Mouse (Mus musculus) urinary bladder, postnatal 25 days (tissue): Measurements from ENCODE around the gene Armc2.

Experiments
- DNase-seq: peaks from one replicate; pipeline ENCODE4 v3.0.0; 2022; ENCODE audit warnings: low spot score

Armc2 gene

DNA sequence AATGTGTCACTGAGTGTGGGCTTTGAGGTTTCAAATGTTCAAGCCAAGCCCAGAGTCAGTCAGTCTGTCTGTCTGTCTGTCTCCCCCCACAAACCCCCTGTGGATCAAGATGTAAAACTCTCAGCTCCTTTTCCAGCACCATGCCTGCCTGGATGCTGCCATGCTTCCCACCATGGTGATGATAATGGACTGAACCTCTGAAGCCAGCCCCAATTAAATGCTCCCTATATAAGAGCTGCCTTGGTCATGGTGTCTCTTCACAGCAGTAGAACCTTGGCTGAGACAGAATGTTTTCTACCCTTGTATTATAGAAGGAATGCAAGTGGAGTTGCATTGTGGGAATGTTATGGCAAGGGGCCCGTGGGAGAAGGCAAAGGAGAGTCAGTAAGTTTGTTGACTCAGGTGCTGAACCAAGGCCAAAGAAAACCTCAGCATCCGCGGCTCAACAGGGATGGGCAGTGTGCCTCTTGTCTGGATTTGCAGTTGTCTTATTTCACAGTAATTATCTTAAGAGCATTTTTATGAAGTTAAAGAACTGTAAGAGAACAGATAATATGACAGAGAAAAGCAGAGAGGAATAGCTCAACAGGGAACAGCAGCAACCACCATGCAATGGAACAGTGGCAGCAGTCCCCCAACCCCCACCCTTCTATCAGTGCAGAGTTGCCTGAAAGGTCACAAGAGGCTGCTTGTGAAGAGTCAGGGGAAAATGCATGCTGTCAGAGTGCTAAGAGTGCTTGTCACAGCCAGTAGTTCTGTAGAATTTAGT lies 152.0 kb downstream of the Armc2 start:
- no peak for DNase-seq
